Comparison of ENCODE assay signal across 13 mouse cellular contexts in genomic region chr4:154943323-154944039, GRCm38 (mm10). TPM values are rescaled to one million over a fixed set of nuclear protein-coding genes. Genes with fewer than 3 reads are reported as not detected.
DNase-seq lines count a peak whose midpoint lies in the region; ATAC-seq and TF ChIP-seq lines count a peak whose summit lies in the region.
"Had no signal": no experiment of that assay in that cellular context is flagged by ENCODE, and none has a peak within 500 bp of the region (broad histone marks: within the 10 kb centered on the region; RNA-seq: fewer than 3 reads in every experiment).

No protein-coding gene starts in this region.

- H3K9me3 ChIP-seq in heart, embryonic 12.5 days (replicated peaks), result no peaks in the 10 kb centered on the region
- no peaks in the 10 kb centered on the region for H3K9me3 ChIP-seq in neural tube, embryonic 12.5 days
- H3K9me3 ChIP-seq: embryonic facial prominence, embryonic 15.5 days; hindbrain, embryonic 15.5 days had no signal

- no peak for ATAC-seq in heart, embryonic 12.5 days (ENCODE audit: insufficient number of reproducible peaks, low FRiP score)
- no peak for ATAC-seq in neural tube, embryonic 12.5 days (ENCODE audit: low FRiP score, low read depth)
- ATAC-seq in inflammation-experienced regulatory T-cells, adult 6 months, result peak; percentile 8
- ATAC-seq in megakaryocyte, adult 5-6 weeks (ENCODE audit: poor library complexity, severe bottlenecking), result peak; percentile 8; the same call in 1 of the 2 replicates

- TF ChIP-seq CTCF in layer of hippocampus, adult 2 months (conservative IDR thresholded peaks at IDR 0.05), result no peak

- H3K4me3 ChIP-seq in heart, embryonic 12.5 days, result no peak overlapping the region
- no peak overlapping the region for H3K4me3 ChIP-seq in neural tube, embryonic 12.5 days
- no peak overlapping the region for H3K4me3 ChIP-seq in layer of hippocampus, adult 2 months
- H3K4me3 ChIP-seq: embryonic facial prominence, embryonic 15.5 days; hindbrain, embryonic 15.5 days had no signal

- DNase-seq in heart, adult 11 months, result peak; percentile 90
- DNase-seq in neural tube, embryonic 10.5 days (ENCODE audit: extremely low spot score, low spot score), result no peak
- no peak for DNase-seq in frontal cortex, postnatal 14 days (ENCODE audit: low spot score in 2 of 2)
- no peak for DNase-seq in layer of hippocampus, adult 2 months (ENCODE audit: low spot score in 2 of 2)

- H3K9ac ChIP-seq in heart, embryonic 12.5 days, result no peak overlapping the region
- no peak overlapping the region for H3K9ac ChIP-seq in neural tube, embryonic 12.5 days
- H3K9ac ChIP-seq: embryonic facial prominence, embryonic 15.5 days; hindbrain, embryonic 15.5 days had no signal

- WGBS in heart, embryonic 12.5 days, result 67% methylated on average over 6 of the region's 6 CpGs
- WGBS in neural tube, embryonic 12.5 days, result 89% methylated on average over 6 of the region's 6 CpGs

- H3K36me3 ChIP-seq in heart, embryonic 12.5 days, result no peaks in the 10 kb centered on the region
- no peaks in the 10 kb centered on the region for H3K36me3 ChIP-seq in neural tube, embryonic 12.5 days
- H3K36me3 ChIP-seq: embryonic facial prominence, embryonic 15.5 days; hindbrain, embryonic 15.5 days had no signal

- H3K27ac ChIP-seq in heart, embryonic 12.5 days (ENCODE audit: poor library complexity, severe bottlenecking), result no peak overlapping the region
- H3K27ac ChIP-seq in neural tube, embryonic 12.5 days, result no peak overlapping the region
- H3K27ac ChIP-seq in layer of hippocampus, adult 2 months, result no peak overlapping the region
- H3K27ac ChIP-seq: embryonic facial prominence, embryonic 15.5 days; hindbrain, embryonic 15.5 days had no signal

- peaks cover 5% of the 10 kb centered on the region for H3K27me3 ChIP-seq in heart, embryonic 12.5 days (replicated peaks)
- no peaks in the 10 kb centered on the region for H3K27me3 ChIP-seq in neural tube, embryonic 12.5 days (replicated peaks)
- H3K27me3 ChIP-seq: hindbrain, embryonic 15.5 days had no signal

- 0 out of 2 replicates have a peak, but pooled peaks cover 11% of the 10 kb centered on the region for H3K4me1 ChIP-seq in heart, embryonic 12.5 days (replicated peaks)
- H3K4me1 ChIP-seq in neural tube, embryonic 12.5 days, result peaks cover 21% of the 10 kb centered on the region

- no peak overlapping the region for H3K4me2 ChIP-seq in heart, embryonic 12.5 days
- H3K4me2 ChIP-seq in neural tube, embryonic 12.5 days (replicated peaks), result peak overlapping the region; percentile 0; the same call in 1 of the 2 replicates
- H3K4me2 ChIP-seq: embryonic facial prominence, embryonic 15.5 days; heart, embryonic 11.5 days; hindbrain, embryonic 15.5 days had no signal

RNA-seq across cellular contexts. Expression of gene Tnfrsf14, which starts 15.1 kb away (rescaled TPM):
- polyA plus RNA-seq in heart, embryonic 12.5 days (2016; fragmentation: Nextera tagmentation; extraction: Ambion mirVana), result 1.8 and 2.9 TPM in 2 replicates
- 0.34 and 1.2 TPM in 2 replicates for polyA plus RNA-seq in neural tube, embryonic 12.5 days (2016; fragmentation: Nextera tagmentation; extraction: Ambion mirVana)
- polyA plus RNA-seq in inflammation-experienced regulatory T-cells, adult 6 months (2017; shearing (Covaris generic)), result 100 to 1,000 TPM in 2 of 3 experiments, 10 to 100 TPM in 1; 10.2 to 157 (median 117) TPM
- total RNA-seq in megakaryocyte, adult 5-6 weeks (2015), result 87.1 and 142 TPM in 2 replicates
- 67.2 and 77.3 TPM in 2 replicates for total RNA-seq in megakaryocyte, adult 5-6 weeks (2017)
- total RNA-seq in layer of hippocampus, adult 2 months (2021), result 1 to 10 TPM in 1 of 2 experiments, under 1 TPM in 1; 0.84 to 1.3 TPM

RNA-seq across cellular contexts. Expression of gene Hes5, which starts 17.2 kb away (rescaled TPM):
- polyA plus RNA-seq in heart, embryonic 12.5 days (2016; fragmentation: Nextera tagmentation; extraction: Ambion mirVana), result 0.70 TPM in 1 of 2 replicates, not detected in the other
- polyA plus RNA-seq in neural tube, embryonic 12.5 days (2016; fragmentation: Nextera tagmentation; extraction: Ambion mirVana), result 396 and 412 TPM in 2 replicates
- polyA plus RNA-seq in inflammation-experienced regulatory T-cells, adult 6 months (2017; shearing (Covaris generic)), result 1 to 10 TPM in 2 of 3 experiments, not detected in 1; 1.2 to 1.3 TPM
- total RNA-seq in megakaryocyte, adult 5-6 weeks (2015), result 0.25 and 0.27 TPM in 2 replicates
- not detected in 2 replicates for total RNA-seq in megakaryocyte, adult 5-6 weeks (2017)
- 10 to 100 TPM; 24.7 to 30.7 TPM for total RNA-seq in layer of hippocampus, adult 2 months (2021)
- total RNA-seq: adrenal gland, postnatal 36 days; monocyte, adult 5-6 weeks had no signal

RNA-seq across cellular contexts. Expression of gene Pank4, which starts 20.4 kb away (rescaled TPM):
- 45.7 and 46.2 TPM in 2 replicates for polyA plus RNA-seq in heart, embryonic 12.5 days (2016; fragmentation: Nextera tagmentation; extraction: Ambion mirVana)
- polyA plus RNA-seq in neural tube, embryonic 12.5 days (2016; fragmentation: Nextera tagmentation; extraction: Ambion mirVana), result 41.2 and 46.3 TPM in 2 replicates
- 10 to 100 TPM; 22.1 to 59.6 (median 49.1) TPM for polyA plus RNA-seq in inflammation-experienced regulatory T-cells, adult 6 months (2017; shearing (Covaris generic))
- total RNA-seq in megakaryocyte, adult 5-6 weeks (2015), result 28.8 and 36.1 TPM in 2 replicates
- total RNA-seq in megakaryocyte, adult 5-6 weeks (2017), result 19.1 and 27.0 TPM in 2 replicates
- total RNA-seq in layer of hippocampus, adult 2 months (2021), result 10 to 100 TPM; 41.8 to 43.0 TPM

RNA-seq across cellular contexts. Expression of gene Fam213b, which starts 44.5 kb away (rescaled TPM):
- polyA plus RNA-seq in heart, embryonic 12.5 days (2016; fragmentation: Nextera tagmentation; extraction: Ambion mirVana), result 35.8 and 38.5 TPM in 2 replicates
- polyA plus RNA-seq in neural tube, embryonic 12.5 days (2016; fragmentation: Nextera tagmentation; extraction: Ambion mirVana), result 36.1 and 40.4 TPM in 2 replicates
- 10 to 100 TPM in 2 of 3 experiments, 1 to 10 TPM in 1; 2.8 to 17.4 (median 15.1) TPM for polyA plus RNA-seq in inflammation-experienced regulatory T-cells, adult 6 months (2017; shearing (Covaris generic))
- 8.8 and 9.1 TPM in 2 replicates for total RNA-seq in megakaryocyte, adult 5-6 weeks (2015)
- 5.5 and 6.6 TPM in 2 replicates for total RNA-seq in megakaryocyte, adult 5-6 weeks (2017)
- 10 to 100 TPM; 48.1 to 48.9 TPM for total RNA-seq in layer of hippocampus, adult 2 months (2021)

Comparison
In these comparisons a context has a peak if more than half of its experiments do, and no peak if none do; other contexts are left out.
1. ATAC-seq: peak in inflammation-experienced regulatory T-cells, adult 6 months (single experiment) and megakaryocyte, adult 5-6 weeks (single experiment); none in heart, embryonic 12.5 days (single experiment) and neural tube, embryonic 12.5 days (single experiment).
2. RNA of gene Hes5, which starts 17.2 kb away (polyA plus RNA-seq): 396 to 412 TPM in neural tube, embryonic 12.5 days; 1.2 to 1.3 TPM in inflammation-experienced regulatory T-cells, adult 6 months and 0.70 TPM in heart, embryonic 12.5 days; every median in the first group is over 100 times any median in the second.